Mouse (Mus musculus) hindbrain, embryonic 15.5 days (tissue): ENCODE measurements around the gene Mettl13. TPM values are rescaled to one million over a fixed set of nuclear protein-coding genes. Genes with fewer than 3 reads are reported as not detected.
A peak's percentile ranks its signal among the peaks of the same experiment; 100 is the strongest.

Experiments
- ATAC-seq: fragments of 200-750 bp; cut with Nextera tagmentation; 2 replicates; pipeline ENCODE4 v1.8.0; 2017; ENCODE audit warnings: low read depth, moderate number of reproducible peaks, moderate TSS enrichment; ENCODE audit not compliant: low FRiP score
- H3K27ac ChIP-seq: fragments of 300-500 bp; sonication (generic); replicated peaks from 2 replicates; pipeline ENCODE4 v1.5.1; 2015; ENCODE audit warnings: mild to moderate bottlenecking, inconsistent platforms
- H3K27me3 ChIP-seq: fragments of 300-500 bp; sonication (generic); 2 replicates; pipeline ENCODE4 v1.6.1; 2015; ENCODE audit warnings: control low read depth, inconsistent platforms
- H3K36me3 ChIP-seq: fragments of 300-500 bp; sonication (generic); 2 replicates; pipeline ENCODE4 v1.6.1; 2015; ENCODE audit warnings: control low read depth, inconsistent platforms
- H3K4me1 ChIP-seq: fragments of 300-500 bp; sonication (generic); replicated peaks from 2 replicates; pipeline ENCODE4 v1.6.1; 2015; ENCODE audit warnings: control low read depth, inconsistent platforms
- H3K4me2 ChIP-seq: fragments of 300-500 bp; sonication (generic); 2 replicates; pipeline ENCODE4 v1.6.1; 2015; ENCODE audit warnings: moderate library complexity, mild to moderate bottlenecking, inconsistent platforms
- H3K4me3 ChIP-seq: fragments of 300-500 bp; sonication (generic); 2 replicates; pipeline ENCODE4 v1.5.1; 2015; ENCODE audit warnings: mild to moderate bottlenecking, inconsistent platforms
- H3K9ac ChIP-seq: fragments of 300-500 bp; sonication (generic); 2 replicates; pipeline ENCODE4 v1.6.1; 2015; ENCODE audit warnings: inconsistent platforms
- H3K9me3 ChIP-seq: fragments of 300-500 bp; sonication (generic); 2 replicates; pipeline ENCODE4 v1.6.1; 2016; ENCODE audit warnings: control low read depth, inconsistent platforms
- WGBS: fragments of 180-500 bp; shearing (Covaris S2); methylation state at CpG from one replicate; pipeline ENCODE4 v1.1.7; 2015; 5-methylcytosine and 5-hydroxymethylcytosine counted together
- polyA plus RNA-seq: library from polyadenylated mRNA; unstranded; fragments of >200 nt; fragmentation: Nextera tagmentation; extraction: Ambion mirVana; gene quantifications from 2 replicates; pipeline ENCODE4 v1.2.1, GENCODE M21; 2015

Mettl13 gene
- polyA plus RNA-seq, 1 experiment from 2014 or later = 15.7 TPM

DNA sequence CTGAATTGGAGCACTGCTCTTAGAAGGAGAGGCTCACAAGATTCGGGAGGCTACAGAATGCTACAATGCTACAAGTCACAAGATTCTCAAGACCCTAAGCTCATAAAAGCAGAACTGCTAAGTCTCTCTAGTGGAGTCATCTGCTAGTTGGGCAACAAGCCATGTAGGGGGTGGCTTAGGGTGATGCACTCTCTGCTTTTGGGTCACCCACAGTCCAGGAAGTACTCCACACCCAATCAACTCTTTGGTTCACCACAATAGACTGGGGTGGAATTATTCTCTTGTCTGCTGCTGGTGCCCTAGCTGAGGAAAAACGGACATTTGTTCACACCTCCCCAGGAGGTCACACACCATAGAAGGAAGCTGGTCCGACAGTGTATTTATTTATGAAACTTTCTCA, 16.6 kb upstream of the Mettl13 start:
- H3K4me3 ChIP-seq = no peak overlapping the region
- H3K36me3 ChIP-seq = no peaks in the 10 kb centered on the region
- ATAC-seq = no peak
- no peaks in the 10 kb centered on the region for H3K27me3 ChIP-seq
- peaks cover 5% of the 10 kb centered on the region; the same call in 1 of the 2 replicates for H3K4me1 ChIP-seq
- no peaks in the 10 kb centered on the region for H3K9me3 ChIP-seq
- WGBS = 41% methylated on average over 3 of the region's 3 CpGs
- H3K27ac ChIP-seq = no peak overlapping the region
- H3K9ac ChIP-seq = no peak overlapping the region
- no peak overlapping the region for H3K4me2 ChIP-seq

DNA sequence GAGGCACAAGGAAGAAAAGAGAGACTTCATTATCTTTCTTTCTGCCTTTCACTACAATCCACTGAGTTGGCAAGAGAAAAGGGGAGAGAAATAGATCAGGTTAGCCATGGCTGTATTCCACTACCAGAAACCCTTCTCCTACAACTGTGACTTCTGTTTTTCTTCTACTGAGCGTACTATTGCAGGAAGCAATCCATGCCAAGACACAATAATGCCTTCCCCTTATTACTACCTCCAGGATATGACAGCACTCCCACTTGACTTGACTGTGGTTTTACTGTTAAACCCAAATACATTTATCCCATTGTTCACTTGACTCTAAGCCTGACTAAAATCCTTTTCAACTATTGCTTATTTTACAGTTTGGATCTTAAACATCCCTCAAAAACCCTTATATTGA, 14.9 kb upstream of the Mettl13 start:
- no peaks in the 10 kb centered on the region for H3K4me1 ChIP-seq
- H3K27me3 ChIP-seq = no peaks in the 10 kb centered on the region
- no peak overlapping the region for H3K9ac ChIP-seq
- no peak overlapping the region for H3K4me3 ChIP-seq
- no peak overlapping the region for H3K4me2 ChIP-seq
- ATAC-seq = no peak
- H3K9me3 ChIP-seq = no peaks in the 10 kb centered on the region
- H3K36me3 ChIP-seq = no peaks in the 10 kb centered on the region
- 86% methylated on average over 1 of the region's 1 CpGs for WGBS
- no peak overlapping the region for H3K27ac ChIP-seq

DNA sequence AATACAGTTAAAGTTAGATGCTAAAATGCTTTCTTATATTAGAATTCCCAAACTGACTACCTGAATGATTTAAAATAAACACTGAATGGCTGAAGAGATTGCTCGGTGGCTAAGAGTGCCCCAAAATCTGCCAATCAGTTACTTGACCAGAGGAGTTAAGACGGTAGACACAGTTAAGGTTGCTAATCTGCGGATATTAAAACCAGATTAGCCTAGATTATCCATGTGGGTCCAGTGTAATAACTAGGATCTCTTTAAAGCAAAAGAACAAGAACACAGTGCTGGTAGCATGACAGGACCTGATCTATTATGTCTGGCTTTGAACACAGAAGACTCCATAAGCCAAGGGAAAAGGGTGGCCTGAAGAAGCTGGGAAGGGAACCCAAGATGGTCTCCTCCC, 5.8 kb upstream of the Mettl13 start:
- Histone ChIP-seq H3K9me3 (no peaks in the 10 kb centered on the region), H3K27me3 (no peaks in the 10 kb centered on the region), H3K36me3 (no peaks in the 10 kb centered on the region), H3K27ac (no peak overlapping the region), H3K4me1 (peaks cover 1% of the 10 kb centered on the region), H3K4me3 (no peak overlapping the region), H3K9ac (no peak overlapping the region), H3K4me2 (no peak overlapping the region)
- 90% methylated on average over 3 of the region's 3 CpGs for WGBS
- ATAC-seq = no peak

DNA sequence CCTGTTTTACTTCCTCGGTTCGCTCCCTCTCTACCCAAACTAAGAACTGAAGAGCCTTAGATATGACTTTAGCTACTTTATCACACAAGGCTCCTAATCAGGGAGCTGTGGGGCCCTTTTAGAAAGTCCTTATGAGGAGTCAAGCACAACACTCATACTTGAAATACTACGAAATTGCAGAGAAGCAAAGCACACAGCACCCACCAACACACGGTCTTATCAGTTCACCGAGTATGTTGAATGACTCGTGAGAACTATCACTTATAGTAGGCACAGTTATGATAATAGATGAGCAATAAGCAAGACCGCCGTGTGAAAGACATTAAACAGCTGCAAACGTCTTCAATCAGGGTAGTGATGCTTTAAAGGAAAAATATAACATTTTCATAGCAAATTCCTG, 4.6 kb upstream of the Mettl13 start:
- Histone ChIP-seq H3K4me1 (peaks cover 7% of the 10 kb centered on the region), H3K4me2 (no peak overlapping the region), H3K9ac (no peak overlapping the region), H3K9me3 (no peaks in the 10 kb centered on the region), H3K4me3 (no peak overlapping the region), H3K27me3 (no peaks in the 10 kb centered on the region), H3K27ac (no peak overlapping the region), H3K36me3 (no peaks in the 10 kb centered on the region)
- no peak for ATAC-seq
- 89% methylated on average over 9 of the region's 9 CpGs for WGBS

DNA sequence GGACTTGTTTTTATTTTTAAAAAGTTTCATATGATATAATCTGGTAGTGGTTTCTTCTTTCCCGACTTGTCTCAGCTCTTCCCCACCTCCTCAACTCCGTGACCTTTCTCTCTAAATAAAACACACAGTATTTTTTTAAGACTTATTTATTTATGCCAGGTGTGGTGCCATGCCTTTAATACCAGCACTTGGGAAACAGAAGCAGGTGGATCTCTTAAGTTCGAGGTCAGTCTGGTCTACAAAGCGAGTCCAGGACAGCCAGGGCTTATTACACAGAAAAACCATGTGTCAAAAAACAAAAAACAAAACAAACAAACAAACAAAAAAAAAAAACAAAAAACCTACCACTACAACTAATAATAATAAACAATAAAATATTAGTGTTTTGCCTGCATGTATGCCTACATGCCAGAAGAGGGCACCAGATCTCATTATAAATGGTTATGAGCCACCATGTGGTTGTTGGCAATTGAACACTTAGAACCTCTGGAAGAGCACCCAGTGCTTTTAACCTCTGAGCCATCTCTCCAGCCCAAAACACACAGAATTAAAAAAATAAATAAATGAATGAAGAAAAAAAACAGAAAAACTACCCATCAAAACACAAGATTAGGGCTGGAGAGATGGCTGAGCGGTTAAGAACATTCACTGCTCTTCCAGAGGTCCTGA, 1.4 kb upstream of the Mettl13 start:
- Histone ChIP-seq H3K9me3 (no peaks in the 10 kb centered on the region), H3K27me3 (no peaks in the 10 kb centered on the region), H3K4me1 (peaks cover 20% of the 10 kb centered on the region), H3K4me2 (no peak overlapping the region), H3K4me3 (no peak overlapping the region), H3K36me3 (peaks cover 14% of the 10 kb centered on the region), H3K9ac (no peak overlapping the region), H3K27ac (no peak overlapping the region)
- no peak for ATAC-seq
- 78% methylated on average over 5 of the region's 5 CpGs for WGBS

DNA sequence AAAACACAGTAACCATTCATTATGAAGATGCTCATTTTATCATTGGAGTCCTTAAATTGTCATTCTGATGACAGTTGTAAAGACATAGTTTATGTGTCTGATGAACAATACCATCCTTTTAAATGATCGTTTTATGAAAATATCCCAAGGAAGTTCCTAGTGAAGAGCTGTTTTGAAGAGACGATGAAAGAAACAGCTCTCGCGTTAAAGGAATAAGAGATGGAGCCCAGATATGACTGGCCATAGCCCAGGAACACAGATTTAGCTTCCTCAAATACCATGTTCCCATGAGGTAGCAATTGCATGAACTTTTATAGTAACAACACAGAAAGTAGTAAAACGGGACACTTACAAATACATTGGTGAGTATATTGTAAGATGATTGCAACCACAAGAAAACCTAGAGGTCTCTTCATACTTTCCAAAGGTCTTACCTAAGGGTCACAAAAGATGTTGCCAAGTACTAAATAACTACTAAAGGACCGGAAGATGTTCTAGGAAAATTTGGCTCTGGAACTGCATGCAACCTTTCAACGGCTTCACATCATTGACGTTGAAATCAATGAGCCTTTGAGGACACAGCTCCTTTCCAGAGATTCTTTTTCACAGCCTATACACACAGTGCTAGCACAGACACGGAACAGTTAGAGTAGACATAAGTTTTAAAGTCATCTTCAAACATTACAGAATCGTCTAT, 714 bp upstream of the Mettl13 start:
- 69% methylated on average over 10 of the region's 10 CpGs for WGBS
- peak overlapping the region; percentile 56 for H3K9ac ChIP-seq
- peak overlapping the region; percentile 88 for H3K27ac ChIP-seq
- peaks cover 19% of the 10 kb centered on the region for H3K36me3 ChIP-seq
- peaks cover 20% of the 10 kb centered on the region for H3K4me1 ChIP-seq
- H3K9me3 ChIP-seq = no peaks in the 10 kb centered on the region
- ATAC-seq = no peak
- peak overlapping the region; percentile 94 for H3K4me2 ChIP-seq
- no peaks in the 10 kb centered on the region for H3K27me3 ChIP-seq
- H3K4me3 ChIP-seq = peak overlapping the region; percentile 57

DNA sequence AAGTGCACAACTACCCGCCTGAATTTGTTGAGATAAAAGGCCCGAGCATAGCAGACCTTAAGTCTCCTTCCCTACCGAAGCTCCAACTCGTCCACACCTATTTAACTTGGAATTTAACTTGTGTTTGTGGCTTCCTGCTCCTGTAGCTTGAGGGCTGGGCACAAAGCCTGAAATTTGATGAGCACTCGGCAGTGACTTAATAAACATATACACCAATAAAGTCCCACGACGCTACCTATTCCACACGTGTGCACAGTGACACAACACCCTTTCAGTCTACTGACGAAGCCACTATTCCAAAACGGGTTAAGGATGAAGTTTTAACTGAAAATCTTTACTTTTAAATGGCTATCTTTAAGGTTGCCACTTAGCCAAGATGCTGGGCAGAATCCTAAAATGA, 744 bp downstream of the Mettl13 start:
- Histone ChIP-seq H3K9ac (peak overlapping the region; percentile 54), H3K9me3 (no peaks in the 10 kb centered on the region), H3K4me2 (peak overlapping the region; percentile 94), H3K27ac (peak overlapping the region; percentile 88; the same call in 1 of the 2 replicates), H3K36me3 (peaks cover 30% of the 10 kb centered on the region), H3K4me1 (peaks cover 20% of the 10 kb centered on the region), H3K4me3 (peak overlapping the region; percentile 57), H3K27me3 (no peaks in the 10 kb centered on the region)
- WGBS = 19% methylated on average over 10 of the region's 10 CpGs
- no peak for ATAC-seq

DNA sequence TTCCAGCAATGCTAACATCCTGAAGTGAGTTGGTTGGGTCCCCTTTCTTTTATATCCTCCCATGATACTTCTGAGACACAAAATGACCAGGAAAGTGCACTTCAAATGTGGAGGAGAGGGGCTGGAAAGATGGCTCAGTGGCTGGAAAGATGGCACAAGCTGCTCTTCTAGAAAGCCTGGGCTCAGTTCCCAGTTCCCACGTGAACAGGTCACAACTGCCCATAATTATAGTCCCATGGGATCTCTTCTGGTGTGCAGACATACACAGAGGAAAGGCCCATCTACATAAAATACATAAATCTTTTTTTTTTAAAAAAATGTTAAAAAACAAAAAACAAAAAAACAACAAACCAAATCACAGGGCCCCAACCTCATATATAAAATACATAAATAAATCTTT, 5.1 kb downstream of the Mettl13 start:
- Histone ChIP-seq H3K4me1 (peaks cover 13% of the 10 kb centered on the region), H3K4me2 (no peak overlapping the region), H3K27ac (no peak overlapping the region), H3K4me3 (no peak overlapping the region), H3K9me3 (no peaks in the 10 kb centered on the region), H3K9ac (no peak overlapping the region), H3K27me3 (no peaks in the 10 kb centered on the region), H3K36me3 (peaks cover 68% of the 10 kb centered on the region)
- WGBS = 49% methylated on average over 1 of the region's 1 CpGs
- no peak for ATAC-seq

DNA sequence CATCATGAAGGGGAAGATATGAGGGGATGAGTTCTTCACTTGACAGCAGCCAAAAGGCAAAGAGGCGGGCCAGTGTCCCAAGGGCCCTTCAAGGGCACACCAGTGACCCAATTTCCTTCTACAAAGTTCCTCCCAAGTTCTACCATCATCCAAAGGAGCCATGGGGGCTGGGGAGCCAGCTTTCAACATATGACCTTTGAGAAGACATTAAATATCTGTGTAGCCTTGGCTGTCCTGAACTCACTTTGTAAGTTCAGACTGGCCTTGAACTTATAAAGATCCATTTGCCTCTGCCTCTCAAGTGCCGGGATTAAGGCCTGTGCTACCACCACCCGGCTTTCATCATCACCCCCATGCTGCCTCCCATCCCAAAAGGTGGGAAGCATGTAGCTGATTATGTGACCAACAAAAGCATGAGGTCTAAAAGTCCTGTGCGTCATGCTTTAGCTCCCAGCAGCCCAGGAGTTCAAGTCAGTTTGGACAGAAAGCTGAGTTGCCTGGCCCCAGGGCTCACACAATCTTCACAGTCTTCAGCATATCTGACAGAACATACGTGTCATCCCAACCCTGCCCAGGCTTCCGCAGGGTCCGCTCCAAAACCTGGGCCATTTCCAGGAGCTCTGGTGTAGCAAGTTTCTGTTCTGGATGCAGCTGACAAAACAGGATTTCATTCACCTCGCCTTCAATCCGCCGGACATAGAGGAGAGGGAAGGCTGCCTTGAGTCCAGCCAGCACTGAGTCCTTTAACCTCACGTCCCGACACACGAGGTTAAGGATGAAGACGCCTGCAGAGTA, 14.4 kb downstream of the Mettl13 start:
- no peak for ATAC-seq

DNA sequence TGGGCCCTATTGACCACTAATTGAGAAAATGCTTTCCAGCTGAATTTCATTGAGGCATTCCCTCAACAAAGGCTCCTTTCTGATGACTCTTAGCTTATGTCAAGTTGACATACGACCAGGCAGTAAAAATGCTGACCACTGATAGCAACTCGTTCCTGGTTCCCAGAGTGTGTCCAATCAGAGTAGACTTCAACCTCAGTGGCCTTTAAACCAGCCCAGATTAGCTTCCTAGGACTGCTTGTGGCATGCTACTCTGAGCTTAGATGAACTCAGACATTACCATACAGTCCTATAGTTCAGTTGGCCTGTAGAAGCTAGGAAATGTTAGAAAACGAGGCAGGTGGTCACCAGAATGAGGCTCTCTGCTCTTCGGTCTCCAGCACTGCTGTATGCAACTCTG, 16.0 kb downstream of the Mettl13 start:
- Histone ChIP-seq H3K27me3 (no peaks in the 10 kb centered on the region), H3K36me3 (peaks cover 57% of the 10 kb centered on the region), H3K4me2 (no peak overlapping the region), H3K4me1 (no peaks in the 10 kb centered on the region), H3K9ac (no peak overlapping the region), H3K9me3 (no peaks in the 10 kb centered on the region), H3K4me3 (no peak overlapping the region), H3K27ac (no peak overlapping the region)
- ATAC-seq = no peak
- 69% methylated on average over 4 of the region's 4 CpGs for WGBS

More for the DNA sequence above, 14.4 kb downstream of the Mettl13 start:
- H3K27me3 ChIP-seq = no peaks in the 10 kb centered on the region
- H3K9me3 ChIP-seq = no peaks in the 10 kb centered on the region
- no peak overlapping the region for H3K4me2 ChIP-seq
- no peak overlapping the region for H3K27ac ChIP-seq
- no peaks in the 10 kb centered on the region for H3K4me1 ChIP-seq
- H3K9ac ChIP-seq = no peak overlapping the region
- no peak overlapping the region for H3K4me3 ChIP-seq
- WGBS = 94% methylated on average over 14 of the region's 14 CpGs
- peaks cover 68% of the 10 kb centered on the region for H3K36me3 ChIP-seq

DNA sequence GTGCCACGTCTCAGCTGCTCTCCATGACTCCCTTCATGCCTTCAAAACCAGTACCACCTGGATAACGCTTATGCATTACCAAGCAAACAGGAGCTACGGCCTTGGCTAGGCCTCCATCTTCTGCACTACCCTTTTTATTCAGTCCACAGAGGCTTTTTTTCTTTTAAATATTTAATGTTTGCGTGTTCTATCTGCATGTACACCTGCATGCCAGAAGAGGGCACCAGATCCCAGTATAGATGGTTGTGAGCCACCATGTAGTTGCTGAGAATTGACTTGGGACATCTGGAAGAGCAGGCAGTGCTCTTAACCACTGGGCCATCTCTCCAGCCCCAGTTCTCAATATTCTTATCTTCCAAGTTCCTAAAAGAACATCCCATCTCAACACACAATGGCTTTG, 16.8 kb downstream of the Mettl13 start:
- no peak for ATAC-seq
- no peak overlapping the region for H3K4me3 ChIP-seq
- H3K27me3 ChIP-seq = no peaks in the 10 kb centered on the region
- WGBS = 76% methylated on average over 4 of the region's 4 CpGs
- peaks cover 50% of the 10 kb centered on the region for H3K36me3 ChIP-seq
- H3K9me3 ChIP-seq = no peaks in the 10 kb centered on the region
- H3K4me1 ChIP-seq = no peaks in the 10 kb centered on the region
- no peak overlapping the region for H3K4me2 ChIP-seq
- no peak overlapping the region for H3K9ac ChIP-seq
- no peak overlapping the region for H3K27ac ChIP-seq

DNA sequence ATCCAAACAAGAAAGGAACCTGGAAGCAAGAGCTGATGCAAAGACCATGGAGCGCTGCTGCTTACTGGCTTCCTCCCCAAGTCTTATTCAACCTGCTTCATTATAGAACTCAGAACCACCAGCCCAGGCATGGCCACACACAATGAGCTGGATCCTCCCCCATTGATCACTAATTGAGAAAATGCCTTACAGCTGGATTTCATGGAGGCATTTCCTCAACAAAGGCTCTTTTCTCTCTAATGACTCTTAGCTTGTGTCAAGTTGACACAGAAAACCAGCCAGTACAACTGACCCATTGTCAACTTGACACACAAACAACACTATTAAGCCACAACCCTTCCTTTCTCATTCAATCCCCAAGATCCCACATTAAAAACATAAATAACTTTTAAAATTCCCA, 17.7 kb downstream of the Mettl13 start:
- no peak overlapping the region for H3K27ac ChIP-seq
- H3K9ac ChIP-seq = no peak overlapping the region
- 59% methylated on average over 1 of the region's 1 CpGs for WGBS
- no peak overlapping the region for H3K4me3 ChIP-seq
- no peak for ATAC-seq
- no peak overlapping the region for H3K4me2 ChIP-seq
- H3K36me3 ChIP-seq = peaks cover 41% of the 10 kb centered on the region
- H3K9me3 ChIP-seq = no peaks in the 10 kb centered on the region
- H3K27me3 ChIP-seq = no peaks in the 10 kb centered on the region
- no peaks in the 10 kb centered on the region for H3K4me1 ChIP-seq
